Mouse (Mus musculus) cerebellum, adult 11 months (tissue): ENCODE data around the gene Nxpe5.
A peak's percentile ranks its signal among the peaks of the same experiment; 100 is the strongest.

Experiments
- DNase-seq: peaks from one replicate; pipeline ENCODE4 v3.0.0; 2022

The Nxpe5 gene

GRCm38 (mm10) chr5:138255353-138256093, 29.8 kb downstream of the Nxpe5 start, which contains the start of gene Lamtor4:
Lamtor4 (plus strand) TSS chr5:138255482.
- DNase-seq: peak; percentile 94

- DNase-seq: no peak
These were observed 30.4 kb downstream of the Nxpe5 start for GRCm38 (mm10) chr5:138256094-138256467.

- DNase-seq: no peak
These were observed 31.4 kb downstream of the Nxpe5 start for GRCm38 (mm10) chr5:138256966-138257584.

- DNase-seq: no peak
These were observed 31.9 kb downstream of the Nxpe5 start for GRCm38 (mm10) chr5:138257585-138257978.

GRCm38 (mm10) chr5:138258078-138258477, 32.4 kb downstream of the Nxpe5 start:
- no peak for DNase-seq

- no peak for DNase-seq
These were observed 32.8 kb downstream of the Nxpe5 start for GRCm38 (mm10) chr5:138258542-138258941.

DNA sequence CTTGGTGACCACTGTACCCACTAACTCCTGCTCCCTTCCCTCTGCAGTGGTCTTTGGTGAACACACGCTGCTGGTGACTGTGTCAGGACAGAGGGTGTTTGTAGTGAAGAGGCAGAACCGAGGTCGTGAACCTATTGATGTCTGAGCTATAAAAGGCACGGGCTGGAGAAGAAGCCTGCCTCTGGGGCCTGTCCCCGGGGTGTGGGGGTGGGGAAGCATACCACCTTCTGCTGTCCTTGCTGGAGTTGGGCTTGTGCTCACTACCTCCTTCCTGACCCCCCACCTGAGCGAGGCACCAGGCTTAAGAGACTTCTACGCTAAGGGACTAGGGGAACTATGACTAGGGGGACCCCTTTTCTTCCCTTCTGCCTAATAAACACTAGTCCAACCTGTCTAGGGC, 33.3 kb downstream of the Nxpe5 start:
- no peak for DNase-seq

DNA sequence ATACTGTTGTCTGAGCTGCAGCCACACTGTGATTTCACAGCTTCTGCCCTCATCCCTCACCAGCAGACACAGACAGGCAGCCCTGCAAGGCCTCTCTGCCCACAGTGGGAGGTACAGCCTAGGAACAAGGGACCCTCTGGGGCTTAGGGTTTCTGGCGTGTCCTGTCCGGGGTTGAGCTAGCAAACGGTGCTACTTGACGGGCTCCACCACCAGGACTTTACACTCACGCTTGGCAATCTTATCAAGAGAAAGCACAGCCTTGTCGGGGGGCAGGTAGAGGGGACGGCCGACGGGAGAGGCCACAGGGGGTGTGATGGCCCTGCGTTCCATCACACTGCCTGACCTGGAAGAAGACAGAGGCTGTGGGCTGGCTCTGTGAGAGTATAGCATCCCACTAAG, 34.4 kb downstream of the Nxpe5 start:
- DNase-seq: no peak

GRCm38 (mm10) chr5:138260834-138261233, 35.1 kb downstream of the Nxpe5 start:
- DNase-seq: no peak

DNA sequence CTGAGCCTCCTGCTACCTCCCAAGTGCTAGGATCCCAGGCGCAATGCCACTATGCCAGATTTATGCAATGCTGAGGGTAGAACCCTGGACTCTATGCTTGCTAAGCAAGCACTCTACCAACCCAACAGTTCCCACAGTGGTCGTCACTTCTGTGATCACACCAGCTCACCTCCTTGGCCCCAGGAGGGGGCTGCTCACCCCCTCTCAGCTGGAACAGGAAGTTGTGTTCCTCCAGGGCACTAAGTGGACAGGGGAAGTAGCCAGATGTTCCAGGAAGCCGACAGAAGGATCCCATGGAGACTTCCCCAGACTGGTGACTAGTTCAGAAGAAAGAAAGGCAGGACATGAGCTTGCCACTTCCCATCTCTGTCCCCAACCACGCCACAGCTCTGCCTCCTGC, 36.3 kb downstream of the Nxpe5 start:
- DNase-seq: no peak

- DNase-seq: no peak
These were observed 37.0 kb downstream of the Nxpe5 start for GRCm38 (mm10) chr5:138262582-138263240.

DNA sequence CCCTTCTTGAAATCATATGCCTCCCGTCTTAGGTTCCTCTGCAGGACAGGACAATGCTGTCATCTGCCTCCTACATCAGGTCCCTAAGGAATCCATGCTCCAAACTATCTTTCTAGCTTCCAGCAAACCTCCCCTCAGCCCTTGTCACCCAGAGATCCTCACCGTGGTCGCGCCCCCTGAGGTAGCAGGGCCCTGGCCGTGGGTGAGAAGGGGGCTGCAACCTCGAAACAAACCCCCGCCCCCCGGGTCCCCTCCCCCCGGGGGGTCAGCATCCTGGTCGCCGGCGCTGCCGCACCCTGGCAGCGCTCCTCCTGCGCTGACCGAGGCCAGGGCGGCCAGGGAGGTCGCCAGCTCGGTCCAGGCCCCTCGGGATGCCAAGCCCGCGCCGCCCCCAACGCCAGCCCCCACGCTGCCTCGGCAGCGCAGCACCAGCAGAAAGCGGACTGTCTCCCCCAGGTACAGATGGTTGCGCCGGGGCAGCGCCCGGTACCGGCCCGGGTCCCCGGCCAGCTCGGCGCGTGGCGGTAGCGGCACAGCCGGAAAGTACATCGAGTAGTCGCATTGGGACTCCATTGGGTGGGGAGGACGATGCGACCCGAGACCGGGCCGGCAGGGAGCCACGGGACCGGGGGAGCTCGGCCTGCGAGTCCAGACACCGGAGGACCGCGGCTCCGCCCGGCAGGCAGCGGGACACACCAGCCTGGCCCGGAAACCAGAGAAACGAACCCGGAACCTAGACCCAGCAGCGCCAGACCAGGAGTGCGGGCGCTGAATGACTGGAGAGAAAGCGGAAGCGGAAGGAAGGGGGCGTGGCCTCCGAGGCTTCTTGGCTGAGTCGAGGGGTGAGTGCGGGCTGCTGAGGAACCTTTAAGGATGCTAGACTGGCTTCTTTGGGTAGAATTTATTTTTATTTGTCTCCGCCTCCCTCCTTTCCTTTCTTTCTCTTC, 37.8 kb downstream of the Nxpe5 start, which contains the start of gene BC037034:
Gene BC037034 (minus strand): TSS at position 774 of the 947 bp plus-strand sequence.
- DNase-seq: peak; percentile 88

- DNase-seq: no peak
These were observed 38.5 kb downstream of the Nxpe5 start for GRCm38 (mm10) chr5:138264207-138264578.

DNA sequence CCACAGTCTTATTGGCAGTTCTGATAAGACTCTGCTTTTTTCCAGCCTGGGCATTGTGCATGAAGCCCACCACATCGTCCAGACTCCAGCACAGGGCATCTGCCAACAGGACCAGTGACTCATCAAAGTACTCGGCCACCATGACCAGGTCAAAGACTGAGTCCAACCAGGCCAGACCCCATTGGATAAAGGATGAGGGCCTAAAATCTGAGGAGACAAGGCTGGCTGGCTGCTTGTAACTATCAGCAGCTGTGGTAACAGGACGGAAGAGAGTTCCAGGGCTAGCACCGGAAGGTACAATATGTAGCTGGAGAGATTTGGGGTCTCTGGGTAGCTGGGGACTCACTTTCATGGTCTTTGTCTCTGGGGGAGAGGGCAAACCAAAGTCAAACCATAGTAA, 40.0 kb downstream of the Nxpe5 start:
- DNase-seq: no peak

GRCm38 (mm10) chr5:138267114-138267513, 41.4 kb downstream of the Nxpe5 start:
- no peak for DNase-seq

DNA sequence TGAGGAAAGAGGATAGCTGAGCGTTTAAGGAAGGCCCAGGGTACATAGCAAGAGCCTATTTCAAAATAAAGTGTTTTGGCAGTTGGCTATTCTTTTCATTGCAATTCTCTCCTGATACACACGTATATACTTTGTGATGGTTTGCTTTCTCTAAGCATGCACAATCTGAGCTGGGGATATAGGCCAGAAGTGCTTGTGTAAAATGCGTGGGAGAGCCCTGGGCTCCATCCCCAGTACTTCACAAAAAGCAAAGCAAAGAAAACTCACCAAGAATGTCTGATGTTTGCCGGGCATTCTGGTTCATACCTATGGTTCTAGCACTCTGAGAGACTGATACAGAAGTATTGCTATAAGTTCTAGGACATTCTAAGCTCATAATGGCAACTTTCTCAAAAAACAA, 43.3 kb downstream of the Nxpe5 start:
- no peak for DNase-seq

DNA sequence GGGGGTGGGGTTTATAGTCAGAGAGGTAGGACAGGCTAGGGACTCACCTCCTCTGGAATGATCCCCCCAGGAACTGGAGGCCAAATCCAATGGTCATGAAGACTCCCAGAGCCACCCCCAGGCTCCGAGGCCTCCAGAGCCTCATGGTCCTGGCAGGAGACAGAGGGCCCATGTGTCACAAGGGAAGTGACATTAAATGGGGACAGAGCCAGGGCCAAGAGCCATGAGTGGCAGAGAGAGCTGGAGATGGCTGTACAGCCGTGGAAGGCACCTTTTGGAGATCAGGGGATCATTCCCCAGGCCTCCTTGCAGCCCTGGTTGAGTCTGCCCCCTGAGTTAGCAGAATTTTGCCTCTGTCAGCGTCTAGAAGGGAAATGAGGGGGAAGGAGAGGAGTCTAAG, 45.5 kb downstream of the Nxpe5 start:
- DNase-seq: no peak

DNA sequence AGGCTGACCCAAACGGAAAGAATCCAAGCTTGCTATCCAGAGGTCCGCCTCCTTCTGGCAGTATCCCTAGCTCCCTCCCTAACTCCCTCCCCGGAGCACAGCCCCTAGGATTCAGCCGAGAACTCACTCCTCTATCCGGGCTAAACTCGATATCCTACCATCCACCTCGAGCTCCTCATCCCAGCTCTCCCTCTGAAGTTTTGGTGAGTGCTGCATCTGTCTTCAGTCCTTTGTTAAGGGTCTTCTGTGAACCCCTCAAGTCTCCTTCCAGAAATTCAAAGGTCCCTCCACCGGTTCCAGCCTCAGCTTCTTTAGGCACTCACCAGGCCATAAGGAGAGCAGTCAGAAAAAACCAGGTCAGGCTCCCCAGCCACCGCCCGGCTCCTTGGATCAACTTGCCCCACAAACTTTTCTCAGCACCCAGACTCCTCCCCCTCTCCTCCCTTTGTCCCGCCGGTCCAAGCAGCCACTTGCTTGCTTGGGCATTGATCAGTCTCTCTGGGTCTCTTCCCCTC, 46.8 kb downstream of the Nxpe5 start, which contains the start of gene Gal3st4:
Gene Gal3st4 (minus strand): TSS at position 432 of the 515 bp plus-strand sequence.
- no peak for DNase-seq

DNA sequence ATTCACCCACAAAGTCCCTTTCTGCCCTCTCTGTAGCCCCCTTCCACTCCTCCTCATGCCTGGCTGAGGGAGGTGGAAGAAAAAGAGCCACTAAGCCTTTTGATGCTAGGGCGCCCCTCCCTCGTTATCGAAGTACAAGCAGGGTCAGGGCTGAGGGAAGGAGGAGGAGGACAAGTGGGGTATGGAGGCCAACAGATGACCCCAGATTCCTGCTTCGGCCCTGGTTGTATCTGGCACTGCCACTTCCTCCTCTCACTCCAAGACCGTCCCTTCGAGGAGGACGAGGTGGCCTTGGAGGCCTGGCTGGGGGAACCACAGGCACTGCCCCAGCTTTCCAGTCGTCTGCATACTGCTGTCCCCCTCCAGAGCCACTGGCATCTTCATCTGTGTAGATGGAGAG, 48.5 kb downstream of the Nxpe5 start:
- no peak for DNase-seq

- DNase-seq: no peak
These were observed 49.7 kb downstream of the Nxpe5 start for GRCm38 (mm10) chr5:138275216-138276050.

DNA sequence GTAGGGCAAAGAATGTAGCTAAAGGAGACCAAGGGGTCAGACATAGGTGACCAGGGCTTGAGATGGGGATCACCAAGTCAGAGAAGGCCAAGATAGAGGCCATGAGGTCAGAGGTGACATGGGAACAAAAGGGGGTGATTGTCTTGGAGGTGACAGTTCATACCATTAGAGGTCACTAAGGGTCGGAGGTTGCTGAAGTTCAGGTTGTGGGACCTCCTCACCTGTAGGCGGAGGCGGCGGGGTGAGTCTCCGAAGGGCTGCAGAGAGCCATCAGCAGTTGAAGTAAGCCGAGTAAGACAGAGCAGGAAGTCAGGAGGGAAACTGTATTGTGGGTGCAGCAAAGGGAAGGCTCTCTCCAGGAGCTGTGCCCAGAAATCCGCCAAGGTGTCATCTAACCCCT, 52.3 kb downstream of the Nxpe5 start:
- no peak for DNase-seq
